Mouse (Mus musculus) olfactory bulb, adult 2 months (tissue): ENCODE results near the gene Smurf1.

Source experiments
- CTCF ChIP-seq: fragments of 200-500 bp; IDR thresholded peaks from 2 replicates; pipeline ENCODE4 v1.5.1; 2012; ENCODE audit warnings: low read depth, mild to moderate bottlenecking, low read length, moderate library complexity; ENCODE audit not compliant: insufficient read depth
- POLR2A ChIP-seq: fragments of 200-500 bp; IDR thresholded peaks from 2 replicates; pipeline ENCODE4 v1.6.1; 2012; ENCODE audit warnings: mild to moderate bottlenecking, low read depth, low read length, moderate library complexity; ENCODE audit not compliant: insufficient read depth

GRCm38 (mm10) chr5:144884629-144885217 lies 80.9 kb downstream of the Smurf1 start:
- no peak for TF ChIP-seq POLR2A
- no peak for TF ChIP-seq CTCF
